Mouse (Mus musculus): ENCODE results near the gene Miox. TPM values are rescaled to one million over a fixed set of nuclear protein-coding genes. Genes with fewer than 3 reads are reported as not detected.

Gene Miox
- not detected for total RNA-seq (2023)

DNA sequence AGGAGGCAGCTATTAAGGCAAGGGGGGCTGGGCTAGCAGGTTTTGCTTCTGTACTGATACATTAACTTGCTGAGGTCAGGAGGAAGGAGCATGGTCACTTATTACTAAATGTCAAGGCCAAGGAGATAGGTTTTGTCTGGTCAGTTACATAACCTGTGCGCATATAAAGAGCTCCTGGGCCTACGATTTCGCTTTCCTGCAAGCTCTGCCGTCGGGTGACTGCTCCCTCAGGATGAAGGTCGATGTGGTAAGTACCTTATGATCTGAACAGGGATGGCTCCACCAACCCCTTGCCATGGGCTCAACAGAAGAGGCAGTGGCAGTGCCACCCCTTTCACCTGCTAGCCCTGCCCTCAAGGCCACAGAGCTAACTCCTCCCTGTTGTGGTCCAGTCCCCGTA, at the start of gene Miox:
TSS of gene Miox (plus strand) at position 128 of the 400 bp plus-strand sequence.

DNA sequence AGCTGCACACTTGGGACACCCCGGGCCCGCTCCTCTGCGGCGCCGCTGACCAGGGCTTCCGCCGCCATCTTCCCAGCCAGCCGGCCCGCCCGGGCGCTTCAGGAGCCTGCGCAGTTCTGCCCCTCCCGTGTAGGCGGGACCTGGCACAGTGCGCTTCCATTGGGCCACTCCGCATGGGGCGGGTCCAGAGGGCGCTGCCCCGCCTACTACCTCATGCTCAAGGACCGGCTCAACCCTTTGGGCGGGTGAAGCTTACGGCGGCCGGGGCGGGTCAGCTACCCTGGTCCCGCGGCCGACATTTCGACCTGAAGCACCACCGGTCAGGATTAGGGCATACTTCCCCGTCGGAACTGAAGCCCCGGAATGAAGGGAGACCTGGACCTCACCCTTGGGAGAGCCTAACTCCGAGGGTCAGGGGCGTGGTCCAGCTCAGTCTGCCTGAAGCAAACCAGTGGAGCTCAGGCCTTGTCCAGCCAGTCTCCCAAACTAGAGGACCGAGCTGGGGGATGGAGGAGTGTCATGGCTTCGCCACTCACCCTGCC, 18.9 kb upstream of the Miox start, which contains the start of gene Sbf1:
TSS of gene Sbf1 (minus strand) at position 122 of the 542 bp plus-strand sequence.

DNA sequence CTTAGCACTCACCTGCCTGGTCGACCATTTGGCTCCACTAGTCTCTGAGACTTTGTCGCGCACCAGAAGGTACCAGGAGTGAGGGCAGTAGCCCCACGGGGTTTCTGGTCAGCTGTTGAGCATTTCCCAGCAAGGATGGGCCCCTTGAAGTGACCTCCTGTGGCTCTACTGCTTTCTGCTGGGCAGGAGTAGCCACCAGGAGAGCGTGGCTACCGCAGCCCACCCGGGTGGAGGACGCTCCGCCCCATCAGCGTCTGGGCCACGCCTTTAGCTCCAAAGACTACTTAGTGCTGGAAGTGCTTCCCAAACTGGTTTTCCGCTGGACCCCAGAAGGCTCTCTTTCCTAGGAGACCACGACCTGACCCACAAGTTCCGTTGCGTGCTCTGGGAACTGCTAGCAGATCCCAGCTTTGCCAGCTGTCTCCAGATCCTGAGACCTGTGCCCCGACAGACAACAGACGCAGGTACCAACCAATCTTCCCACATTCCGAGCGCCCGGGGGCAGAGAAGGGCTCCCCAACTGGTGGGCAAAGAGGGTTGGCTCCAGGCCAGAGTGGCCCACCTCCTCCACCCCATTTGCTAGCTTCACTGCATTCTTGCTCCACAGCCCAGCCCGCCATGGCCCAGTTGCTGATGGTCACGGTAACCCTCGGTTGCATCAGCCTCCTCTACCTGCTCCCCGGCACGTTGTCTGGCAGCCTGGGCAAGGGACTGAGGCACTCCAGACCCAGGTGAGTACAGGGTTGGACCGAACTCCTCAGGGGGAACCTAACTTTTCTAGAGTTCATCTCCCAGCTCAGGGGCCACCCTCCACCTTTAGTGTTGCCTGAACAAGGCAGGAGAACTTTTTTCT, 11.3 kb upstream of the Miox start, which contains the start of gene Adm2:
TSS of gene Adm2 (plus strand) at position 51 of the 853 bp plus-strand sequence.

DNA sequence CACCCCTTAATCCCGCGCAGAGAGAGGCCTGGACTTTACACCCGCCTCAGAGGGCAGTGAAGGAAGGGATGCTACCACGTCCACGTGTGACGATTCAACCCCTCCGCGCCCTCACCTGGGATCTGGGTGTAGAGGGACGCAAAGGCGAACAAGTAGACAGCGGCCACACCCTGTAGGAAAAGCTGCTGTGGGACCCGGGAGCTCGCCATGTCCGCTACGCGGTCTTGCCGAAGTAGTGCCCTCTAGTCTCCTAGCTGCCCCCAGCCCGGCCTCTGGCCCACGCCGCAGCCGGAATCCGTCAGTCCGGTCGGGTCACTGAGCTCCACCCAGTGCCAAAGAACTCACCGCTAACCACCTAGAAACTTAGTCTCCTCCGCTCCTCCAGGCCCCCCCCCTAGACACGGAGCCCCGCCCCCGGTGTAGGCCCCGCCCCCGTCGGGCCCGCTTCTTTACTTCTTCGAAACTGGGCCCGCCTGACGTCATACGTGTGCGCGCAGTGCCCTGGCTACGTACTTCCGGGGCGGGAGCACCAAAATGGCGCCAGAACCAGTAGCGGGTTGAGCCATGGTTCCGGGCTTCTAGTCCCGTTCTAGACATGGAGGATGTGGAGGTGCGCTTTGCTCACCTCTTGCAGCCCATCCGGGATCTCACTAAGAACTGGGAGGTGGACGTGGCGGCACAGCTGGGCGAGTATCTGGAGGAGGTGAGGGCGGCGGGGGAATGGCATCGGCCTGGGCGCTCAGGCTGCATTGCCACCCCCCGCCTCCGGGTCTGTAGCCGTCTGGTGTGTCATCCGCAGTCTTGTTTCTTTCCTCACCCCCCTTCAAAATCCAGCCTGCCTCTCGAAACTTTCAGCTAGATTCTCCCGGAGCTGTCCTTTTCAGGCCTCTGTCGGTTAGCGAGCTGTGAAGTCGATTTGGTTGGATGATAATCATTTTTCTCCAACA, 21.3 kb downstream of the Miox start, which contains the start of the genes Lmf2 and Ncaph2:
TSS of gene Lmf2 (minus strand) at position 419 of the 947 bp plus-strand sequence.
TSS of gene Ncaph2 (plus strand) at position 479 of the 947 bp plus-strand sequence.

DNA sequence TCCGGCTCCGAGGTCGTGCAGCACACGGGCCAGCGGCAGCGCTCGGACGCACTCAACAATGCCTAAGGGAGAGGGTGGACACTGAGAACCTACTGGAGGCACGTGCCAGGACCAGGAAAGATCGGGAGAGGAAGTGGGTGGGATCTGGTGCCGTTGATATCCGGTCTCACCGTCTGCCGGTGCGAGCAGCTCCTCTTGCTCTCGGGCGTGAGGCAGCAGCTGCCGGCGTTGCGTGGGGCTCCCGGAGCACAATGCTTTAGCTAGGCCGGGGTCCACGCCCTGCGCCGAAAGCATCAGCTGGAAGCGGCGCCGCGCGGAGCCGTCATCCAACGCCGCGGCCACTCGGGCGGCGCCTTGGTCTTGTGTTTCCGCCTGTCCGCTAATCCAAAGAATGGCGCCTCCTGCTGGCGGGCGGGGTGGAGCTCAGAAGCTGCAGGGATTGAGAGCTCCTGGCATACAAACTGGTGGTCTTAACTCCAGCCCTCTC, 39.6 kb downstream of the Miox start, which contains the start of gene Sco2:
TSS of gene Sco2 (minus strand) at position 85 of the 487 bp plus-strand sequence.

DNA sequence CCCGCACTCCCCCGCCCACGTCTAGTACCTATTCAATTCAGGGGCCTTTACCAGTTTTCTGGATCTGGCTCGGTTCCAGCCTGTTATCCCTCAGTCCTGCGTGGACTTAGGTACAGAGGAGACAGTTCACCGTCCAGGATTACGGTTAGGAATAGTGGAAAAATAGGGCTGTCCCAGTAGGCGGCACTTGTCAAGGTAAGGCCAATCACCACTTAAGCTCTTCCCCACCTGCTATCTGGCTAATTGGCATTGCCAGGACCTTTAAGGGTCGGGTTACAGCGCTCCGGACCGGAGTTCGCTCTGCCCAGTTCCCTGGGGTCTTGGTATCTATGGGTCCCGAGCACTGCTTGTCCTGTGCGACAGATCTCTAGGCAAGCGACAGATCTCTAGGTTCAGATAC, 42.8 kb downstream of the Miox start, which contains the start of gene Tymp:
TSS of gene Tymp (minus strand) at position 83 of the 400 bp plus-strand sequence.

DNA sequence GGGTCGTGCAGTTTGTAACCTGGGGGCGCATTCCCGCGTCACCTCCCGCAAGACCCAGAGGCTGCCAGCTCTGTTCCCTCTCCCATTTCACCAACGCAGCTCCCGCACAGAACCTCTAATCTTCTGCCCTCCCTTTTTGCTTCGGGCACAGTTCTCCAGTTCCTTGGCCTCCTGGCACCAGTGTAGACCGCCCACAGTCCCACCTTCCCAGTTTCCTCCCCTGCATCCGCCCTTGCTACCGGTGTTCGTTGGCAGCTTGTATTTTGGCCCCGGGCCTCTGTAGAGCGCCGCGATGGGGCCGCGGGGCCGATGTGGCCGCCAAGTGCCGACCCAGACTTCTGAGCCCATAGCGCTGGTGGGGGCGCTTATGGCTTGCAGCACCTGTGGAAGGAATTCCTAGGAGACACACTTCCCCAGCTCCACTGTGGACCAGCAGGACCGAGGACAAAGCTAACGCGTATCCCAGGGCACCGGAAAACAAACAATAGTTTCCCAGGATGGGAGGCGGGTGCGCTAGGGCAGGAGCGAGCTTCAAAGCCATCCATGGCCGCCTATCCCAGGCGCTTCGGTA, 44.7 kb downstream of the Miox start, which contains the start of gene Odf3b:
TSS of gene Odf3b (minus strand) at position 452 of the 571 bp plus-strand sequence.

DNA sequence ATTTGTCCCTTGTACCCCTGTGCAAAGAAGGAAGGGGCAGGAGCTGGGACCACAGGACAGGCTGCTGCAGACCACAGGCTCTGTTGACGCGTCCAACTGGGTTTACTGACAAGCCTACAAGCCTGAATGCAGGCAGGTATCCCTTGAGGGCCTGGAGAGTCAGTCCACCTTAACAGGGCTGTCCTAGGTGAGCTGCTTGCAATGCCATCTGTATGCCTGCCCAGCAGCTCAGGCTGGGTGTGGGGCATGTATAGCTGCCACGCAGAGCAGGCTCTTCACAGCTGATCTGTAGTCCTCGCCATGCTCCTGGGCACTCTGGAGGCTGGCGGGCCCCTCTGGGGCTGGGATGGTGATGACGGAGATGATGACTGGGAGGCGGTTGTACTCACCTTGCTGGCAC, 50.4 kb downstream of the Miox start, which contains the start of gene Klhdc7b:
TSS of gene Klhdc7b (plus strand) at position 301 of the 400 bp plus-strand sequence.

Other genes starting within 250 kb of the Miox start
- 25.5 TPM for gene Selenoo, start 245.3 kb upstream of the Miox start, total RNA-seq (2023)
- gene Tubgcp6, start 211.3 kb upstream of the Miox start, total RNA-seq (2023): 39.6 TPM
- 24.8 TPM for gene Hdac10, start 205.7 kb upstream of the Miox start, total RNA-seq (2023)
- gene Mapk12, start 193.7 kb upstream of the Miox start, total RNA-seq (2023): 3.4 TPM
- gene Mapk11, start 184.8 kb upstream of the Miox start, total RNA-seq (2023): 29.8 TPM
- gene Plxnb2, start 153.6 kb upstream of the Miox start, total RNA-seq (2023): 2.9 TPM
- gene Dennd6b, start 137.9 kb upstream of the Miox start, total RNA-seq (2023): 24.3 TPM
- gene Ppp6r2, start 122.8 kb upstream of the Miox start, total RNA-seq (2023): 42.9 TPM
- 416 TPM for gene Sbf1, start 19.1 kb upstream of the Miox start, total RNA-seq (2023)
- not detected for gene Adm2, start 11.7 kb upstream of the Miox start, total RNA-seq (2023)
- 52.1 TPM for gene Lmf2, start 21.3 kb downstream of the Miox start, total RNA-seq (2023)
- gene Ncaph2, start 21.3 kb downstream of the Miox start, total RNA-seq (2023): 133 TPM
- gene Sco2, start 39.4 kb downstream of the Miox start, total RNA-seq (2023): 18.3 TPM
- gene Tymp, start 42.6 kb downstream of the Miox start, total RNA-seq (2023): 0.50 TPM
- gene Odf3b, start 44.9 kb downstream of the Miox start, total RNA-seq (2023): 1.7 TPM
- gene Klhdc7b, start 50.5 kb downstream of the Miox start, total RNA-seq (2023): not detected
- not detected for gene Syce3, start 76.1 kb downstream of the Miox start, total RNA-seq (2023)
- gene Cpt1b, start 91.5 kb downstream of the Miox start, total RNA-seq (2023): 2.2 TPM
- 9.0 TPM for gene C730034F03Rik, start 95.2 kb downstream of the Miox start, total RNA-seq (2023)
- gene Gm44502, start 95.3 kb downstream of the Miox start, total RNA-seq (2023): 2.9 TPM
- gene Chkb, start 95.5 kb downstream of the Miox start, total RNA-seq (2023): 194 TPM
- not detected for gene Mapk8ip2, start 119.5 kb downstream of the Miox start, total RNA-seq (2023)
- gene Arsa, start 143.0 kb downstream of the Miox start, total RNA-seq (2023): 13.7 TPM
- 1.0 TPM for gene Shank3, start 165.2 kb downstream of the Miox start, total RNA-seq (2023)
- not detected for gene Acr, start 233.9 kb downstream of the Miox start, total RNA-seq (2023)

Measured in CD4-positive naive resting alpha-beta T cell, adult 57 days (primary cell).